Mouse (Mus musculus) C2C12 (cell line): ENCODE measurements around the gene Rhox3a. TPM values are rescaled to one million over a fixed set of nuclear protein-coding genes. Genes with fewer than 3 reads are reported as not detected.
"Not testable (repeated sequence)": the region's sequence is repeated elsewhere in the genome, so short reads cannot be mapped to it uniquely, and the experiment has no call there.

ENCODE experiments used
- H3K27me3 ChIP-seq: one replicate; pipeline ENCODE4 v1.6.1; 2011; ENCODE audit not compliant: control insufficient read depth, insufficient read depth, insufficient read length
- H3K36me3 ChIP-seq: one replicate; pipeline ENCODE4 v1.6.1; 2011; ENCODE audit not compliant: control insufficient read depth, insufficient read depth
- H3K4me3 ChIP-seq: one replicate; pipeline ENCODE4 v1.5.1; 2011; ENCODE audit warnings: mild to moderate bottlenecking, control low read depth; ENCODE audit not compliant: poor library complexity, insufficient read depth, severe bottlenecking
- H3K79me2 ChIP-seq: one replicate; pipeline ENCODE4 v1.6.1; 2011; ENCODE audit not compliant: control insufficient read depth, insufficient read depth
- H3K79me3 ChIP-seq: one replicate; pipeline ENCODE4 v1.6.1; 2011; ENCODE audit warnings: low read depth, control low read depth
- H3ac ChIP-seq: one replicate; pipeline ENCODE3; 2011; ENCODE audit warnings: low read depth; ENCODE audit not compliant: control insufficient read depth, insufficient read length
- CEBPB ChIP-seq: IDR thresholded peaks from one replicate; pipeline ENCODE4 v1.6.1; 2011; ENCODE audit warnings: low read depth, mild to moderate bottlenecking, control low read depth, moderate library complexity
- CTCF ChIP-seq: IDR thresholded peaks from one replicate; pipeline ENCODE4 v1.5.1; 2011; ENCODE audit not compliant: control insufficient read depth, insufficient read depth, insufficient read length
- FOSL1 ChIP-seq: IDR thresholded peaks from one replicate; pipeline ENCODE4 v1.8.0; 2011; ENCODE audit warnings: mild to moderate bottlenecking, low read length; ENCODE audit not compliant: poor library complexity, insufficient read depth, severe bottlenecking
- MAX ChIP-seq: IDR thresholded peaks from one replicate; pipeline ENCODE4 v1.6.1; 2011; ENCODE audit warnings: mild to moderate bottlenecking, control low read depth
- MYOD1 ChIP-seq: IDR thresholded peaks from one replicate; pipeline ENCODE4 v1.6.1; 2011; ENCODE audit warnings: low read depth; ENCODE audit not compliant: control insufficient read depth, insufficient read length
- MYOG ChIP-seq: IDR thresholded peaks from one replicate; pipeline ENCODE4 v1.6.1; 2011; ENCODE audit not compliant: control insufficient read depth, insufficient read length; ENCODE audit errors: extremely low read depth
- USF1 ChIP-seq: IDR thresholded peaks from one replicate; pipeline ENCODE4 v1.6.1; 2011; ENCODE audit warnings: low read depth, mild to moderate bottlenecking, control low read depth, moderate library complexity
- long read RNA-seq, 2 experiments: library from polyadenylated mRNA; unstranded; transcript quantifications; one replicate each; pipeline ENCODE4 v2.0.0; 2019 to 2020
- polyA plus RNA-seq: library from polyadenylated mRNA; unstranded; fragments of >200 nt; fragmentation: generic; extraction: Trizol; gene quantifications from one replicate; pipeline ENCODE4 v1.2.1, GENCODE M21; 2012; ENCODE audit warnings: missing spikeins

Gene Rhox3a
- polyA plus RNA-seq = not detected
- long read RNA-seq, experiment 1 = 0 reads
- long read RNA-seq, experiment 2 = 0 reads

GRCm38 (mm10) chrX:37249619-37250018 is at the start of gene Rhox3a:
TSS of gene Rhox3a (plus strand) at chrX:37249919.
- not testable (repeated sequence) for H3K79me2 ChIP-seq, H3ac ChIP-seq, H3K36me3 ChIP-seq, H3K4me3 ChIP-seq, H3K79me3 ChIP-seq, H3K27me3 ChIP-seq

GRCm38 (mm10) chrX:37210941-37211340 is 38.8 kb upstream of the Rhox3a start, which contains the start of gene Gm9:
TSS of gene Gm9 (minus strand) at chrX:37211041.
- peaks cover 4% of the 10 kb centered on the region for H3K27me3 ChIP-seq
- H3ac ChIP-seq = no peak within 1 kb of the TSS
- H3K4me3 ChIP-seq = no peak within 1 kb of the TSS
- H3K79me2 ChIP-seq = no peaks in the 10 kb centered on the region
- no peaks in the 10 kb centered on the region for H3K36me3 ChIP-seq
- TF ChIP-seq CEBPB (no peak), FOSL1 (no peak), MYOG (no peak), CTCF (no peak), MYOD1 (no peak), MAX (no peak), USF1 (no peak)
- no peaks in the 10 kb centered on the region for H3K79me3 ChIP-seq

- not testable (repeated sequence) for H3K36me3 ChIP-seq, H3ac ChIP-seq, H3K79me3 ChIP-seq, H3K27me3 ChIP-seq, H3K4me3 ChIP-seq, H3K79me2 ChIP-seq
Measured at GRCm38 (mm10) chrX:37222158-37222557, 27.6 kb upstream of the Rhox3a start, which contains the start of gene Rhox1. TSS of gene Rhox1 (minus strand) at chrX:37222258.

- not testable (repeated sequence) for H3K27me3 ChIP-seq, H3K79me2 ChIP-seq, H3ac ChIP-seq
Measured at GRCm38 (mm10) chrX:37244676-37245075, 5.0 kb upstream of the Rhox3a start, which contains the start of gene Rhox2a. TSS of gene Rhox2a (plus strand) at chrX:37244976.

GRCm38 (mm10) chrX:37265038-37265437 is 15.3 kb downstream of the Rhox3a start, which contains the start of gene Rhox4a:
TSS of gene Rhox4a (plus strand) at chrX:37265338.
- H3K27me3 ChIP-seq, H3K36me3 ChIP-seq, H3K79me3 ChIP-seq, H3K4me3 ChIP-seq, H3K79me2 ChIP-seq, H3ac ChIP-seq: not testable (repeated sequence)

More at GRCm38 (mm10) chrX:37244676-37245075, 5.0 kb upstream of the Rhox3a start, which contains the start of gene Rhox2a:
- H3K79me3 ChIP-seq, H3K36me3 ChIP-seq, H3K4me3 ChIP-seq: not testable (repeated sequence)

Other genes with a start within 250 kb of the Rhox3a start
- not detected for gene Sowahd, start 201.1 kb upstream of the Rhox3a start, polyA plus RNA-seq
- 2,645 TPM for gene Rpl39, start 164.5 kb upstream of the Rhox3a start, polyA plus RNA-seq
- gene Upf3b, start 139.6 kb upstream of the Rhox3a start, polyA plus RNA-seq = 4.3 TPM
- 3.2 TPM for gene Nkap, start 123.1 kb upstream of the Rhox3a start, polyA plus RNA-seq
- gene Akap14, start 81.1 kb upstream of the Rhox3a start, polyA plus RNA-seq = 0.04 TPM
- 254 TPM for gene Ndufa1, start 58.8 kb upstream of the Rhox3a start, polyA plus RNA-seq
- 4.5 TPM for gene Rnf113a1, start 58.7 kb upstream of the Rhox3a start, polyA plus RNA-seq
- not detected for gene Gm9, start 38.9 kb upstream of the Rhox3a start, polyA plus RNA-seq
- not detected for gene Rhox1, start 27.7 kb upstream of the Rhox3a start, polyA plus RNA-seq
- gene Rhox2a, start 4.9 kb upstream of the Rhox3a start, polyA plus RNA-seq = not detected
- gene Rhox4a, start 15.4 kb downstream of the Rhox3a start, polyA plus RNA-seq = not detected
- not detected for gene Rhox3a2, start 130.1 kb downstream of the Rhox3a start, polyA plus RNA-seq
- not detected for gene Rhox4a2, start 140.9 kb downstream of the Rhox3a start, polyA plus RNA-seq
- gene Rhox2b, start 162.1 kb downstream of the Rhox3a start, polyA plus RNA-seq = not detected
- not detected for gene Rhox4b, start 182.6 kb downstream of the Rhox3a start, polyA plus RNA-seq
- gene Rhox2c, start 203.8 kb downstream of the Rhox3a start, polyA plus RNA-seq = not detected
- gene Rhox3c, start 208.7 kb downstream of the Rhox3a start, polyA plus RNA-seq = not detected
- not detected for gene Rhox4c, start 230.4 kb downstream of the Rhox3a start, polyA plus RNA-seq
- not detected for gene Rhox2d, start 243.5 kb downstream of the Rhox3a start, polyA plus RNA-seq